Mouse (Mus musculus) left cerebral cortex, postnatal 14 days (tissue): ENCODE measurements around the gene Doc2g. TPM values are rescaled to one million over a fixed set of nuclear protein-coding genes. Genes with fewer than 3 reads are reported as not detected.
A peak's percentile ranks its signal among the peaks of the same experiment; 100 is the strongest.
"Not testable (repeated sequence)": the region's sequence is repeated elsewhere in the genome, so short reads cannot be mapped to it uniquely, and the experiment has no call there.

Source experiments
- DNase-seq, 2 experiments: peaks; one replicate each; pipeline ENCODE4 v3.0.0; 2021 to 2022; ENCODE audit warnings: low spot score in 2 of 2, mixed read lengths in 1 of 2
- intact Hi-C: fragments of 180-260 bp; cut with DNase I; formaldehyde crosslinking; loops from one replicate; pipeline ENCODE4 v1.15.1; 2025
- long read RNA-seq, 2 experiments: library from polyadenylated mRNA; stranded (forward); transcript quantifications; one replicate each; pipeline ENCODE4 v2.0.0; 2021
- total RNA-seq, 2 experiments: library from RNA; stranded (reverse); gene quantifications; 2 replicates each; pipeline ENCODE4 v1.2.3; 2021

The Doc2g gene
- 1 to 10 TPM; 3.2 to 3.5 TPM for total RNA-seq
- long read RNA-seq, experiment 1, partial matches to known transcripts = 2 of 8 reads
- long read RNA-seq, experiment 1, other reads (novel, unspliced or antisense) = 3 of 8 reads
- long read RNA-seq, experiment 2, partial matches to known transcripts = 1 of 6 reads
- long read RNA-seq, experiment 2, other reads (novel, unspliced or antisense) = 5 of 6 reads

DNA sequence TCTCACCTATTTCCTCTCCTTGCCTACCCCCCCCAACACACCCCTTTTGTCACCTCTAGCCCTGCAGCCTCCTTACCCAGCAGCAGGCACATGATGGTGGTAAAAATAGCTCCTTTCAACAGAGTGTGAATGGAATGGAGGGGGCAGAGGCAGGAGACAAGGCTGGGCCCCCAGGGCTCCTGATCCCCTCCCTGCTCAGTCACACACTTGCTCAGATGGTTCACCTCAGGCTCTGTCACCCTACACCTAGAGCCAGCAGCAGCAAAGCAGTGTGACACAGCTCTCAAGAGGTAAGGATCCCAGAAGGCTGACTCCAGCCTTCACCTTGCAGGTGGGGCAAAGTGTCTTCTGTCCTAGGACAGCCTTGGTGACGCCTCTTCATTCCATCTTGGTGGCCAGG lies at the start of gene Doc2g:
TSS of gene Doc2g (plus strand) at position 202 of the 400 bp plus-strand sequence.
- intact Hi-C loops = no loop called here
- DNase-seq = no peak

DNA sequence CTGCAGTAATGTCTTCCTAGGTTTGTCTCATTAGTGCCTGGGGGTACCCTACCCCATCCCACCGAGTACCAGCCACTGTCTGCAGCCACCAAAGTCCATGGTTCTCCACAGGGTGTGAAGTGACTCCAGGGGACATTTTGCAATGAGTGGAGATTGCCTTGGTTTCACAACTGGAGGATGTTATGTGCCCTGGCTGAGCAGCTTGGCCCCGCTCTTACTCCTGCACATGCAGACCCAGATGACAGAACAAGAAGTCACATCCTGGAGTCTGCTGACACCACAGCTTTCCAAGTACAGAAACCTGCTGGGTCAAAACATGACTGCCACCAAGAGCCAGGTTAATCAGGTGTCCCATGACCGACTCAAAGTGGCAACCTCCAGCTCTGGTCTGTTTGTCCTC lies 48.1 kb upstream of the Doc2g start:
- intact Hi-C loops = loop anchor here (10.0 kb wide), 1 partner anchor 130 kb away; the partner anchor contains the start of gene Cabp2
- DNase-seq = no peak

DNA sequence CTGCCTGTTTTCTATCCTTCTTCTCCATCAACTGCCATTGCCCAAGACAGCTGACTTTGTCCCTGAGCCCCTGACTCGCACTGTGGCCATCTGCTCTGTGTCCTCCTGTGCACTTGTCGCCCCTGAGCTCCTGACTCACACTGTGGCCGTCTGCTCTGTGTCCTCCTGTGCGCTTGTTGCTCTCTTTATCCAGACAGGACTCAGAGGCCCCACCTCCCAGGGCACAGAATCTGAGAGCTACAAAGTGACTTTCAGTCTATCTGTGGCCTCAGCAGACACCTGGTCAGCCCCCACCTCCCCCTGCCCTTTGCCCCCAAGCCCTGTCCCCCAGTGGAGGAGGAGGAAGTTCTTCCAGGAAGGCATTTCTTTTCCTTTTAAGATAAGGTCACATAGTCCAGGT lies 47.3 kb upstream of the Doc2g start:
- DNase-seq = no peak
- intact Hi-C loops = loop anchor here (10.0 kb wide), 1 partner anchor 129 kb away; the partner anchor contains the start of gene Cabp2

DNA sequence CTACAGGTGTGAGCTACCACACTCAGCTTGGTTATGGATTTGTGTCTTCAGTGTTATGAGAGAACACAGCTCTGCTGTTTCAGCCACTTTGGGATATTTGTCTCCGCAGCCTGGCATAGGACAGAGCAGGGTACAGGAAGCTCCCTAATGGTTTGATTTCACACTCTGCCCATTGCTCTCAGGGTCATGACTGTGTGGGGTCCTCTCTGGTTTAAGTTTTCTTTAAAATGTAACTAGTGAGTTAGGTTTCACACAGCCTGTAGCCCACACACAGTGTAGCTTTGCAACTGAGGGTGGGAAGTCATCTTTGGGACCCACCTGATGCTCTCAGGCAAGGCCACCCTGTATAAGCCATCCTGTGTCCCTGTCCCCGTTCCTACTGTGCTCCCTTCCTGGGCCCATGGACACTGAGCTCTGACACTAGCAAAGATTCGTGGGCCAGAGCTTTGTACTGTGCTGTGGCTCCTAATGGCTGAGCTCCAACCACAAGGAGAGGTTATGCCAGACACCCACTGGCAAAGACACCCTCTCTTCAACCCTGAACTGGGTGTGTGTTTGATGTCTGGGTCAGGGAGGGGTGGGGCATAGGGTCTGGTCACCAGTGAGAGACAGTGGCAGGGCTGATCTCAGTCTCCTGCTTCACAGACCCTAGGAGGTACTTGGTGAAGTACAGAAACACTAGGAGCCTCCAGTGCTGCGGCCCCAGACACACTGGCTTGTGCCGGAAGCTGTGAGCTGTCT lies 45.6 kb upstream of the Doc2g start:
- intact Hi-C loops = loop anchor here (10.0 kb wide), 1 partner anchor 127 kb away; the partner anchor contains the start of gene Cabp2
- DNase-seq = not testable (repeated sequence)

DNA sequence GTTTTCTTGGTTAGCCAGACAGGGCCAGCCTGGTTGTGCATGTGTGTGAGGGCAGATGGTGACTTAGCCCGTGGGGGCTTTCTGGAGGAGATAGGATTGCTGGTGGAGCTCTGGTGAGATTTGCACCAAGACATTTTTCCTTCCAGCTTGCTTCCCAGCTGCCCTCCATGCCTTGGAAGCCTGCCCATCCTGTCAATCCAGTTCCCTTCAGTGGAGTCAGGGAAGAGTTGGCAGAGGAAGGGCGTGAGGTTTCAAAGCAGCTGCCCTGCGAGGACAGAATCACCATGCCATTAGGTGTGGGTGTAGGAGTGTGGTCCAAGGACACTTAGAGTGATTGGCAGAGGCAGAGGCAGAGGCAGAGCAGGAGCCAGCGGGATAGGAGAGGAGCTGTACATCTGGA lies 44.6 kb upstream of the Doc2g start, which contains the start of gene Aldh3b3:
TSS of gene Aldh3b3 (plus strand) at position 176 of the 400 bp plus-strand sequence.
- intact Hi-C loops = loop anchor here (10.0 kb wide), 1 partner anchor 126 kb away; the partner anchor contains the start of gene Cabp2

DNA sequence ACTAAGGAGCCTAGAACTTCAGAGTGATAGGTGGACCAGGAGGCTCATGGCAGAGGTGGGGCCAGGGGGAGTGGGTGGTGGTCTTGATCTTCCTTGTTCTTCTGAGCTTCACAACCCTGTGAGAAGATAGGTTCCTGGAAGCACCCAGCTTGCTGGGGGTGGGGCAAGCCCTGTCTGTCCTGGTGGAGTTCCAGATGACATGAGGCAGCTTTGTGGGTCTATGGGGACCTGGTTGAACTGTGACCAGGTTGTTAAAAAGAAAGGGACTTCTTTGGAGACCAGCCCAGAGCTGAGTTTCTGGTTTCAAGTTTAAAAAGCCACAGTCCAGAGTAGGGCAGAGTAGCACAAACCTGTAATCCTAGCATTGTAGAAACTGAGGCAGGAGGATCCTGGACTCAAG lies 44.1 kb upstream of the Doc2g start:
- intact Hi-C loops = loop anchor here (10.0 kb wide), 1 partner anchor 126 kb away; the partner anchor contains the start of gene Cabp2
- DNase-seq = no peak

More for the DNA sequence above, 44.6 kb upstream of the Doc2g start, which contains the start of gene Aldh3b3:
- no peak for DNase-seq

DNA sequence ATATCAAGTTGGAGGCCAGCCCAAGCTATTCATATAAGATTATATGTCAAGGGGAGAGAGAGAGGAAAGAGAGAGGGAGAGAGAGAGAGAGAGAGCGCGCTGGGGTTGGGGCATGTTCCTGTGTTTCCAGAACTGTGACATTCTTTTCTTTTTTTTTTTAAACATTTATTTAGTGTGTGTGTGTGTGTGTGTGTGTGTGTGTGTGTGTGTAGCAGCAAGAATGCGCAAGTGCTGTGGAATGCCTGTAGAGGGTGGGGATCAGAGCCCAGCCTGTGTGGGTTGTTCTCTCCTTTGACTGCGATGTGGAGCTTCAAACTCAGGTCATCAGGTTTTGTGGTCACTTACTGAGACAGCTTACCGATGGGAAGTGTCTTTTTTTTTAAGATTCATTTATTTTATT lies 42.9 kb upstream of the Doc2g start:
- intact Hi-C loops = no loop called here
- DNase-seq = no peak

DNA sequence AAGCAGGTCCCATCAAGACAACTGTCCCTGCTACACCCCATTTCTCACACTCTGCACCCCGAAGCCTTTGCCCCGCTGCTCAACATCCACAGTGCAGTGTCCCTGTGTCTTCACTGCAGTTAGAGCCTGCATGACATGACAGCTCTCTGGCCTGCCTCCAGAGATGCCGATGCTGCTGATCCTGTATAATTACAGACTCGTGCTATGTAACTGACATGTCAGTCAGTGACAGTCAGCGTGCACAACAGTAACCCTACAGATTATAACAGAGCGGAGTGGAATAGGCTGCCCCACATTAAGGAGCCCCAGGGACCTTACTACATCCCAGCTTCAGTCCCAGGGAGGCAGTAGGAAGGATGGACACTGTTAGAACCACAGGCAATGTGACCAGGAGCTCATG lies 41.3 kb upstream of the Doc2g start:
- intact Hi-C loops, DNase-seq: not testable (repeated sequence)

DNA sequence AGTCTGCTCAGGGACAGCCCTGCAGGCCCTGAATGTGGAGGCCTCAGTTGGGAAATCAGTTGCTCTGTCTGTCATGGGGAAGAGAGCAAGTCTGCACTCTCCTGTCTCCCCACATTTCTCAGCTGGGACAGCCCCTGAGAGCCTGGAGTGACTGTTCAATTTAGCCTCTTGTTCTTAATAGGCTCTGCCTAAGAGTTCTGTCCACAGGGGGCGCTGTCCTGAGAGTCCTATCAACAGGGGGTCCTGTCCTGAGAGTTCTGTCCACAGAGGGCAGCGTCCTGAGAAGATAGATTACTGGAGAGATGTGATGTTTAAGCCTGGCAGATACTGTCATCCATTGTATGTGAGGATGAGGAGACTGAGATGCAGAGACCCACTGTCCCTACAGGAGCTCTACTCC lies 40.6 kb upstream of the Doc2g start:
- peak in 1 of 2 experiments; percentile 28 for DNase-seq
- intact Hi-C loops = no loop called here

DNA sequence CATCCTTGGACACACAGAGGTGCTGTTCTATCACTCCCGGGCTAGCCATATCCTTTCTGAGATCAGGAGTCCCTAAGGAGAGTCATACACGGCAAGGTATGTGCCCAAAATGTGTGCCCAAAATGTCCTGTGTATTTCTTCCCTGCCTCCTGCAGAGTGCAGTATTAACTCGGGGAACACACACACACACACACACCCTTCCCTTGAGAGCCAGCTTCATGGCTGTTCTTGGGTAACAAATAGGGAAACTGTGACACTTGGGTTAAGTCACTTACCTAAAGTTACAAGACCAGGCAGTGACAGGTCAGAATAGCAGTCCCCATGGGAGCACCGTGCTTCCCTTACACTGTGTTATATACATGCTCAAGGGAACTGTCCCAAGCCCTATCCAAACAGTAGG lies 39.1 kb upstream of the Doc2g start:
- no peak for DNase-seq
- intact Hi-C loops = no loop called here

DNA sequence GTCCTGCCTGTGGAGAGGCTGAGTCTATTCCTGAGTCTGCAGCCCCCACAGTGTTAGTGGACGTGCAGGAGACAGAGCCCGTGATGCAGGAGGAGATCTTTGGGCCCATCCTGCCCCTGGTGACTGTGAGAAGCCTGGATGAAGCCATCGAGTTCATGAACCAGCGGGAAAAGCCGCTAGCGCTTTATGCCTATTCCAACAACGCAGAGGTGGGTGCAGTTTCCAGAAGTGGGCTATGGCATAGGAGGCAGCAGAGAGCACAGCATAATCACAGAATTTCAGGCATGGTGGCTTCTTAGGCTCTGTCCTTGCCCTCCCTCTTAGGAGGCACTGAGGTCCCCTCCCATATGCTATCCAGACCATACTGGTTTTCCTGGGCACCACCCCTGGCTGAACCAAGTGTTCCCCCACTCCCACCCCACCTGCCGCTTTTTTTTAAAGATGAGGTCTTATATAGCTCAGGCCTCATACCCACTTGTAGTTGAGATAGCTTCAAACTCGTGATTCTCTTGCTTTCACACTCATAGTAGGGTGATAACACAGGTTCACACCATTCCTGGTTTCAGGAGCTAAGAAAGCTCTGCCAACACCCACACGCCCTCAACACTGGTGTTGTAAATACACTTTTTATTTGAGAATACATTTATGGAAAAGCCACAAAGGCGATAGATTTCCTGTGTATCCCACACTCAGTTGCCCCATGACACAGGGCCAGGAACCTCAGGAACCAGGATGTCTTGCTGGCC lies 36.6 kb upstream of the Doc2g start:
- peak in 1 of 2 experiments; percentile 45 for DNase-seq
- intact Hi-C loops = no loop called here

DNA sequence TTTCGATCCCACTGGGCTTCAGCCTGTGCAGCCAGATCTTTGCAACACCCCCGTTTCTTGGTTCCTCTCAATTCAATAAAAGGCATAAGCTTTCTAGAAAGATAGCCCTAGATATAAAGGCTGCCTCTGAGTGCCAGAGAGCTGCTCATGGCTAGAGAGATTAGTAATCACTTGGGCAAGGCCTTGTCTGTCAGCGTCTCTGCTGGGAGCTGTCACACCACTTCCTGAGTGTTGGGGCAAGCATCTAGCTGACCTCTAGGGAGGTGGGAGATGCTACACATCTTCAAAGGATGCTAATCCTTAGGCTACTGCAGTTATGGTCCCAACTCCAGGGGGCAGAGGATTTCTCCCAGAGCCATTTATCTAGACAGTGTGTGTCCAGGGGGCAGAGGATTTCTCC lies 35.9 kb upstream of the Doc2g start:
- no peak for DNase-seq
- intact Hi-C loops = no loop called here

DNA sequence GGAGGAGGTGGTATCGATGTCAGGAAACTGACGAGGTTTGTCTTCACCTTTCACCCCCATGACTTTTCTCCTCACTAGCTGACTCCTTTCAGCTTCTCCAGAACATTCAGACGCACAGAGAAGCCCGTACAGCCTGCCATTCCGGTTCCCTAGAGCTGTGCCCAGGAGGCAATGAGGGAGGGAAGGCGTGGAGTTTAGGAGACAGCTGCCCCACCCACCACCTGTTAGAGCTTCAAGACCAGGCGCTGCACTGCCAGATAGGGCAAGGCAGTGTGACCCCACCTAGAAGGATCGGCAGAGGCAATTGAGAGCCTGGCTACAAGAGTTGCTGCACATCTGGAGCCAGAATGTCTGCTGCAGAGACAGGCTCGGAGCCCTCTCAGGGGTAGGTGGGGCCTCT lies 30.9 kb upstream of the Doc2g start, which contains the start of gene Aldh3b2:
TSS of gene Aldh3b2 (plus strand) at position 100 of the 400 bp plus-strand sequence.
- intact Hi-C loops = no loop called here
- no peak for DNase-seq

DNA sequence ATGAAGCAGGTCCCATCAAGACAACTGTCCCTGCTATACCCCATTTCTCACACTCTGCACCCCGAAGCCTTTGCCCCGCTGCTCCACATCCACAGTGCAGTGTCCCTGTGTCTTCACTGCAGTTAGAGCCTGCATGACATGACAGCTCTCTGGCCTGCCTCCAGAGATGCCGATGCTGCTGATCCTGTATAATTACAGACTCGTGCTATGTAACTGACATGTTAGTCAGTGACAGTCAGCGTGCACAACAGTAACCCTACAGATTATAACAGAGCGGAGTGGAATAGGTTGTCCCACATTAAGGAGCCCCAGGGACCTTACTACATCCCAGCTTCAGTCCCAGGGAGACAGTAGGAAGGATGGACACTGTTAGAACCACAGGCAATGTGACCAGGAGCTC lies 28.5 kb upstream of the Doc2g start:
- intact Hi-C loops, DNase-seq: not testable (repeated sequence)

DNA sequence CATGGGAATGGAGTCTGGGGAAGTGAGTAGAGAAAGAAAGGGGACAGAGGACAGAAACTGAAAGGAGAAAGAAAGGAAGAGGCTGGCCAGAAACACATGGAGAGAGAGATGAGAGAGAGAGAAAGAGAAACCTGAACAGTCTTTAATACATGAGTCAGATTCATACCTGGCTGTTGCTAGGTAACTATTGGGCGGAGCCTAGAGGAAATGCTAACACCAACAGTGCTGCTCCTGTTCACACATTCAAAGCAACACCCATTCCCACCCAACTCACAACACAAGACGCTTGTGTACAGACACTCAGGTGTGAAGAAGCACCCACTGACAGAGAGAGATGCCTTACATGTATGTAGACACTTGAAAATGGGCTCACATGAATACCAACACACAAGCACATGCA lies 27.2 kb upstream of the Doc2g start:
- DNase-seq = no peak
- intact Hi-C loops = no loop called here

DNA sequence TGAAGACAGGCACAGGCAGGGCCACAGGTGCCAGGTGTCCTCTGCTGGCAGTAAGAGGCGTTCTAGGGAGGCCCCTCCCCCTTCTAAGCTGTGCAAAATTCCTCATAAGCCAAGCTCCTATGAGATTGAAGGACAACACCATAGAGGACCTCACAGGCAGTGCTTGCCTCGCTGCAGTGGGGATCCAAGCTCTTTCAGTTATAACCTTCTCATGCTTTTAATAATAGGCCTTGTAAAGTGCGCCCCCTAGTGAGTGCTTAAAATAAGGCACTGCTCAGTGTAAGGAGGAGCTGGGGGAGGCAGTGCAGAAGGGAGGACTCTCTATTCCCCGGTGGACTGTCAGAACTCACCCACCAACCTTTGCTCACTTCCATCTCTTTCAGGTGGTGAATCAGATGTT lies 22.8 kb upstream of the Doc2g start:
- DNase-seq = peak; percentile 88 to 93
- intact Hi-C loops = loop anchor here (2.0 kb wide), 1 partner anchor 34 kb away; no protein-coding TSS in a partner anchor

DNA sequence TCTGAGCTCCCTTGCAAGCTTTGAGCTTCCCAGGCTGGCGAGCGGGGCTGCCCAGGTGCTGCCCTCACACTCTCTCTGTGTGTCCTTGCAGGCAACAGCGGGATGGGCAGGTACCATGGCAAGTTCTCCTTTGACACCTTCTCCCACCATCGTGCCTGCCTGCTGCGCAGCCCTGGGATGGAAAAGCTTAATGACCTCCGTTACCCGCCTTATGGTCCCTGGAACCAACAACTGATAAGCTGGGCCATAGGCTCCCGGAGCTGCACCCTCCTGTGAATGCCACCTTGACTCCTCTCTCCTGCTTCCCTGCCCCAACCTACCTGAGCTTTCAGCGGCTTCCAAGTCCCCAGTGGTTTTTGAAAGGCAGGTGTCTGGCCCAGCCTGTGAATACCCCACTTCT lies 22.2 kb upstream of the Doc2g start:
- DNase-seq = no peak
- intact Hi-C loops = loop anchor here (2.0 kb wide), 1 partner anchor 34 kb away; no protein-coding TSS in a partner anchor

DNA sequence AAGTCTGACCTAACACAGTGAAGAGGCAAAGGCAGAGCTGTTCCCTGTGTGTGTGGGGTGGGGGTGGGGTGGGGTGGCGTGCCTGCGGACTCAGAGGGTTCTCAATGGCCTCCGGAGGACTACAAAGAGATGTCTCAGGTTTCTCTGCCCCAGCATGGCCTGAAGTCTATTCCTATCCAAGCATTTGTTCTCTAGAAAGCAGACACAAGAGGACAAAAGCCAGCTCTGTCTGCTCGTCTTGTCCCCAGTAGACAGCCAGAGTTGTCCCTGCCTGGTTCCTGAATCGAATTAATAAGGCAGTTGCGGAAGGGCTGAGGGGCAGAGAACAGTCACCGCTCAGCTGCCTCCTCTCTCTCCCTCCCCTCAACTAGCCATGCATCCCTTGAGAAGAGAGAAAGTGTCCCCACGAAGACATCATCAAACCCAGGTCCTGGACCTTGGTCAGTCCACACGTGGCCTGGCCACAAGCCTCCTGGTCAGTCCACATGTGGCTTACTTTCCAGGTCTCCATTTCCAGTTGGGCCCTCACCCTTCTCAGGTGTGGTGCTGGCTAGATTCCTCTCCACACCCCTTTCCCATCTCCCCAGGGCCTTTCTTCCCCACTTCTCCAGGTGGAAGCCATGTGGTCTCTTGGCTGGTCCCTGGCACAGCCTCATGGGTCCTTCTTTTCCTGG lies 19.4 kb upstream of the Doc2g start:
- no peak for DNase-seq
- intact Hi-C loops = no loop called here

DNA sequence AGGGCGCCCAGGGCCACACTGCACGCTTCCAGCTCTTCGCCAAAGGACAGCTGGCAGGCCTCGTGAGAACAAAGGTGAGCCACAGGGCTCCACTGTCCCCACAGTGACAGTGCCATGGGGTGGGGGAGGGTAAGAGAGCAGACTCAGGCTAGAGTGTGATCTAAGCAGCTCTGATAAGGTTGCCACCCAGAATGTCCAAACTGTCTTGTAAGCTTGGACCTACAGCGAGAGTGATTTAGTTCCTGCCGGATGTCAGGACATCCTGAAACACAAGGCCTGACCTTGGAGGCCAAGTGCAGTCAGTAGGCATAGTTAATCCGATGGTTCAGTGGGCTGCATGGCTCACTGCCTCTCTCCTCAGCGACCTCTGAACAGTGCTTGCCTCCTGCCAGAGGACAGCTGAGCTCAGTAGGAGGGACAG lies 17.8 kb upstream of the Doc2g start:
- intact Hi-C loops = no loop called here
- no peak for DNase-seq
